Mouse (Mus musculus) liver, adult 2 months (tissue): Measurements from ENCODE around the gene Hadhb. TPM values are rescaled to one million over a fixed set of nuclear protein-coding genes. Genes with fewer than 3 reads are reported as not detected.

Experiments
- DNase-seq: peaks from one replicate; pipeline ENCODE4 v3.0.0-alpha.2; 2011; ENCODE audit warnings: low read depth, low spot score; ENCODE audit errors: extremely low read depth
- H3K27ac ChIP-seq: fragments of 200-500 bp; replicated peaks from 2 replicates; pipeline ENCODE4 v1.5.1; 2012; ENCODE audit warnings: low read depth, mild to moderate bottlenecking, control low read depth, inconsistent platforms, low read length; ENCODE audit not compliant: insufficient read depth
- H3K27me3 ChIP-seq: fragments of 200-500 bp; 2 replicates; pipeline ENCODE4 v1.6.1; 2012; ENCODE audit warnings: mild to moderate bottlenecking, moderate library complexity, low read length, inconsistent platforms; ENCODE audit not compliant: control insufficient read depth, insufficient read depth
- H3K36me3 ChIP-seq: fragments of 200-500 bp; 2 replicates; pipeline ENCODE4 v1.6.1; 2012; ENCODE audit warnings: low read length, inconsistent platforms; ENCODE audit not compliant: control insufficient read depth, insufficient read depth
- H3K4me1 ChIP-seq: fragments of 200-500 bp; 2 replicates; pipeline ENCODE4 v1.6.1; 2011; ENCODE audit warnings: low read length; ENCODE audit not compliant: control insufficient read depth, insufficient read depth
- H3K4me3 ChIP-seq: fragments of 200-500 bp; 2 replicates; pipeline ENCODE4 v1.5.1; 2011; ENCODE audit warnings: low read depth, mild to moderate bottlenecking, control low read depth, low read length, moderate library complexity; ENCODE audit not compliant: insufficient read depth
- H3K79me2 ChIP-seq: fragments of 200-500 bp; 2 replicates; pipeline ENCODE4 v1.6.1; 2012; ENCODE audit warnings: inconsistent platforms, mild to moderate bottlenecking, low read length, moderate library complexity; ENCODE audit not compliant: control insufficient read depth, insufficient read depth
- H3K9ac ChIP-seq: fragments of 200-500 bp; 2 replicates; pipeline ENCODE4 v1.6.1; 2012; ENCODE audit warnings: low read depth, mild to moderate bottlenecking, control low read depth, inconsistent platforms, low read length
- CTCF ChIP-seq: fragments of 200-500 bp; IDR thresholded peaks from 2 replicates; pipeline ENCODE4 v1.5.1; 2011; ENCODE audit warnings: low read depth, low read length, control low read depth
- POLR2A ChIP-seq: fragments of 200-500 bp; IDR thresholded peaks from 2 replicates; pipeline ENCODE4 v1.6.1; 2011; ENCODE audit warnings: low read length, control low read depth; ENCODE audit not compliant: insufficient read depth; ENCODE audit errors: extremely low read depth
- WGBS: fragments of 180-500 bp; shearing (Covaris S2); methylation state at CpG from one replicate; pipeline ENCODE4 v1.1.7; 2018; 5-methylcytosine and 5-hydroxymethylcytosine counted together
- polyA plus RNA-seq: library from polyadenylated mRNA; depleted of rRNA; stranded (reverse); fragments of >200 nt; gene quantifications from 2 replicates; pipeline ENCODE4 v1.2.3, GENCODE M21; 2012
- total RNA-seq: library from RNA; depleted of rRNA; stranded (reverse); fragments of >200 nt; gene quantifications from 2 replicates; pipeline ENCODE4 v1.2.3, GENCODE M21; 2014

Gene Hadhb
- total and polyA plus RNA-seq, 2 experiments = 137 to 252 TPM

GRCm38 (mm10) chr5:30192452-30192851, 37.4 kb downstream of the Hadhb start:
- 78% methylated on average over 1 of the region's 1 CpGs for WGBS
- no peak for DNase-seq
- H3K4me3 ChIP-seq = no peak overlapping the region
- peaks cover 7% of the 10 kb centered on the region for H3K4me1 ChIP-seq
- no peaks in the 10 kb centered on the region for H3K79me2 ChIP-seq
- TF ChIP-seq POLR2A = no peak
- no peak for TF ChIP-seq CTCF
- H3K27ac ChIP-seq = no peak overlapping the region
- H3K27me3 ChIP-seq = no peaks in the 10 kb centered on the region
- H3K36me3 ChIP-seq = peaks cover 5% of the 10 kb centered on the region; the same call in 1 of the 2 replicates
- no peak overlapping the region for H3K9ac ChIP-seq

GRCm38 (mm10) chr5:30195340-30195739, 40.3 kb downstream of the Hadhb start:
- Histone ChIP-seq H3K27me3 (no peaks in the 10 kb centered on the region), H3K9ac (no peak overlapping the region), H3K27ac (no peak overlapping the region; the same call in 1 of the 2 replicates), H3K36me3 (no peaks in the 10 kb centered on the region), H3K4me1 (peaks cover 4% of the 10 kb centered on the region; the same call in 1 of the 2 replicates), H3K79me2 (no peaks in the 10 kb centered on the region), H3K4me3 (no peak overlapping the region)
- peak; percentile 85 for DNase-seq
- TF ChIP-seq CTCF (no peak), POLR2A (no peak)
- 21% methylated on average over 5 of the region's 5 CpGs for WGBS

GRCm38 (mm10) chr5:30198257-30198656, 43.2 kb downstream of the Hadhb start:
- no peak overlapping the region for H3K27ac ChIP-seq
- H3K79me2 ChIP-seq = no peaks in the 10 kb centered on the region
- no peaks in the 10 kb centered on the region for H3K27me3 ChIP-seq
- no peak for DNase-seq
- H3K4me1 ChIP-seq = peaks cover 4% of the 10 kb centered on the region; the same call in 1 of the 2 replicates
- H3K4me3 ChIP-seq = no peak overlapping the region
- no peaks in the 10 kb centered on the region for H3K36me3 ChIP-seq
- no peak overlapping the region for H3K9ac ChIP-seq
- TF ChIP-seq POLR2A (no peak), CTCF (no peak)
- 79% methylated on average over 7 of the region's 7 CpGs for WGBS

GRCm38 (mm10) chr5:30201521-30201920, 46.5 kb downstream of the Hadhb start:
- TF ChIP-seq CTCF (peak; percentile 47; the same call in 1 of the 2 replicates), POLR2A (no peak)
- H3K4me1 ChIP-seq = no peaks in the 10 kb centered on the region
- no peak overlapping the region for H3K4me3 ChIP-seq
- no peak overlapping the region for H3K9ac ChIP-seq
- 32% methylated on average over 5 of the region's 5 CpGs for WGBS
- no peak overlapping the region for H3K27ac ChIP-seq
- DNase-seq = peak; percentile 58
- no peaks in the 10 kb centered on the region for H3K27me3 ChIP-seq
- no peaks in the 10 kb centered on the region for H3K79me2 ChIP-seq
- H3K36me3 ChIP-seq = no peaks in the 10 kb centered on the region

- no peaks in the 10 kb centered on the region for H3K4me1 ChIP-seq
- WGBS = 88% methylated on average over 7 of the region's 7 CpGs
- DNase-seq = no peak
- no peaks in the 10 kb centered on the region for H3K79me2 ChIP-seq
- no peaks in the 10 kb centered on the region for H3K36me3 ChIP-seq
- no peak overlapping the region for H3K27ac ChIP-seq
- H3K9ac ChIP-seq = no peak overlapping the region
- no peak for TF ChIP-seq POLR2A
- TF ChIP-seq CTCF = no peak
- H3K4me3 ChIP-seq = no peak overlapping the region
- H3K27me3 ChIP-seq = no peaks in the 10 kb centered on the region
Measured at GRCm38 (mm10) chr5:30202221-30202620, 47.2 kb downstream of the Hadhb start.

GRCm38 (mm10) chr5:30203216-30203885, 48.3 kb downstream of the Hadhb start:
- H3K4me3 ChIP-seq = no peak overlapping the region
- H3K79me2 ChIP-seq = no peaks in the 10 kb centered on the region
- no peaks in the 10 kb centered on the region for H3K36me3 ChIP-seq
- no peak overlapping the region for H3K27ac ChIP-seq
- H3K9ac ChIP-seq = no peak overlapping the region
- DNase-seq = no peak
- no peak for TF ChIP-seq CTCF
- no peak for TF ChIP-seq POLR2A
- 86% methylated on average over 10 of the region's 10 CpGs for WGBS
- H3K4me1 ChIP-seq = no peaks in the 10 kb centered on the region
- no peaks in the 10 kb centered on the region for H3K27me3 ChIP-seq
